Mouse (Mus musculus): ENCODE results near the gene Zyg11a. TPM values are rescaled to one million over a fixed set of nuclear protein-coding genes. Genes with fewer than 3 reads are reported as not detected.

Zyg11a gene
- polyA plus RNA-seq, 1 experiment = not detected

DNA sequence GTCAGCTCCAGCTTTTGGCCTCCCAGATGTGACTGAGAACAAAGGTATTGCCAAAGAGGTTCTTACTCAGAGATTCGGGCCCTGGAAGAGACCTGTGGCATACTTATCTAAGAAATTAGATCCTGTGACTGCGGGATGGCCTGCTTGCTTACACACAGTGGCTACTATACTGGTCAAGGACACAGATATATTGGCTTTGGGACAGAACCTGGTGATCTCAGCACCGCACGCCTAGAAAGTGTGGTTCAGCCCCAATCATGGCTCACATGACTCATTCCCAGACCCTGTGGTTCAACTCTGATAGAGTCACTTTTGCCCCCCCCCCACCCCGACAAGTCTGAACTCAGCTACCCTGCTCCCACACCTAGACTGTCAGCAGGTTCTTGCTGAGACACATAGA is 80.9 kb downstream of the Zyg11a start:
- no peaks in the 10 kb centered on the region for H3K4me1 ChIP-seq (ENCODE audit: control insufficient read depth, insufficient read depth, low read length)
- DNase-seq = no peak
- 90% methylated on average over 5 of the region's 5 CpGs for WGBS
- no peak overlapping the region for H3K27ac ChIP-seq (ENCODE audit: insufficient read depth, low read length)
- TF ChIP-seq CTCF (IDR thresholded peaks at IDR 0.05; ENCODE audit: borderline replicate concordance, insufficient read depth, low read depth, low read length) = no peak
- TF ChIP-seq POLR2A (IDR thresholded peaks at IDR 0.05; ENCODE audit: borderline replicate concordance, insufficient read depth, low read length) = no peak
- H3K4me3 ChIP-seq (replicated peaks; ENCODE audit: insufficient read depth, low read depth, low read length) = no peak overlapping the region
- H3K27me3 ChIP-seq (ENCODE audit: control insufficient read depth, insufficient read depth, low read length) = no peaks in the 10 kb centered on the region

Other genes with a start within 250 kb of the Zyg11a start
- gene Slc1a7, start 249.7 kb downstream of the Zyg11a start, polyA plus RNA-seq (2012; rRNA removed) = 0.10 TPM in 1 of 2 replicates, not detected in the other
- gene Podn, start 121.6 kb downstream of the Zyg11a start, polyA plus RNA-seq (2012; rRNA removed) = 1.0 and 1.8 TPM in 2 replicates
- gene Scp2, start 73.0 kb downstream of the Zyg11a start, polyA plus RNA-seq (2012; rRNA removed) = 223 and 224 TPM in 2 replicates
- gene Echdc2, start 52.6 kb downstream of the Zyg11a start, polyA plus RNA-seq (2012; rRNA removed) = 62.7 and 78.7 TPM in 2 replicates
- 39.1 and 39.4 TPM in 2 replicates for gene Zyg11b, start 83.0 kb upstream of the Zyg11a start, polyA plus RNA-seq (2012; rRNA removed)
- gene Coa7, start 110.1 kb upstream of the Zyg11a start, polyA plus RNA-seq (2012; rRNA removed) = 15.9 and 16.8 TPM in 2 replicates
- 0.36 and 0.73 TPM in 2 replicates for gene Shisal2a, start 165.3 kb upstream of the Zyg11a start, polyA plus RNA-seq (2012; rRNA removed)
- gene Gpx7, start 188.9 kb upstream of the Zyg11a start, polyA plus RNA-seq (2012; rRNA removed) = 7.0 and 8.3 TPM in 2 replicates
- gene Tut4, start 241.4 kb upstream of the Zyg11a start, polyA plus RNA-seq (2012; rRNA removed) = 76.7 and 87.0 TPM in 2 replicates